Mouse (Mus musculus) liver, postnatal 0 days (tissue): ENCODE measurements around the gene Dock9. TPM values are rescaled to one million over a fixed set of nuclear protein-coding genes. Genes with fewer than 3 reads are reported as not detected.

ENCODE experiments used
- ATAC-seq: fragments of 200-750 bp; cut with Nextera tagmentation; 2 replicates; pipeline ENCODE4 v1.8.0; 2017; ENCODE audit warnings: mild to moderate bottlenecking, moderate library complexity
- DNase-seq: peaks from one replicate; pipeline ENCODE4 v3.0.0-alpha.2; 2016
- H3K27ac ChIP-seq: fragments of 300-500 bp; sonication (generic); 2 replicates; pipeline ENCODE4 v1.5.1; 2014; ENCODE audit warnings: antibody characterized with exemption, moderate library complexity, mild to moderate bottlenecking, low read depth
- H3K27me3 ChIP-seq: fragments of 300-500 bp; sonication (generic); 2 replicates; pipeline ENCODE4 v1.6.1; 2014; ENCODE audit warnings: low read length, control low read depth, mixed read lengths; ENCODE audit not compliant: insufficient read depth
- H3K36me3 ChIP-seq: fragments of 300-500 bp; sonication (generic); replicated peaks from 2 replicates; pipeline ENCODE4 v1.6.1; 2014; ENCODE audit warnings: mild to moderate bottlenecking, control low read depth, low read length, moderate library complexity, mixed read lengths; ENCODE audit not compliant: insufficient read depth
- H3K4me1 ChIP-seq: fragments of 300-500 bp; sonication (generic); 2 replicates; pipeline ENCODE4 v1.6.1; 2014; ENCODE audit warnings: antibody characterized with exemption, mild to moderate bottlenecking, control low read depth; ENCODE audit not compliant: insufficient read depth
- H3K4me2 ChIP-seq: fragments of 300-500 bp; sonication (generic); 2 replicates; pipeline ENCODE4 v1.6.1; 2014; ENCODE audit warnings: low read depth, mild to moderate bottlenecking, low read length, moderate library complexity, mixed read lengths
- H3K4me3 ChIP-seq: fragments of 300-500 bp; sonication (generic); 2 replicates; pipeline ENCODE4 v1.5.1; 2014; ENCODE audit warnings: low read depth, low read length
- H3K9ac ChIP-seq: fragments of 300-500 bp; sonication (generic); replicated peaks from 2 replicates; pipeline ENCODE4 v1.6.1; 2014; ENCODE audit warnings: mild to moderate bottlenecking, moderate library complexity
- H3K9me3 ChIP-seq: fragments of 300-500 bp; sonication (generic); 2 replicates; pipeline ENCODE4 v1.6.1; 2016; ENCODE audit warnings: mild to moderate bottlenecking, control low read depth, low read length, mixed read lengths
- CTCF ChIP-seq: sonication (generic); IDR thresholded peaks from 2 replicates; pipeline ENCODE4 v1.5.1; 2016; ENCODE audit warnings: antibody characterized with exemption, low read depth
- EP300 ChIP-seq: IDR thresholded peaks from 2 replicates; pipeline ENCODE4 v1.6.1; 2016; ENCODE audit warnings: antibody characterized with exemption, low read depth, mild to moderate bottlenecking
- WGBS: fragments of 180-500 bp; shearing (Covaris S2); extraction: QIAGEN DNeasy Blood & Tissue Kit; methylation state at CpG from one replicate; pipeline ENCODE4 v1.1.7; 2014; ENCODE audit not compliant: insufficient replicate concordance; 5-methylcytosine and 5-hydroxymethylcytosine counted together
- polyA plus RNA-seq: library from polyadenylated mRNA; unstranded; fragments of >200 nt; fragmentation: Nextera tagmentation; extraction: Ambion mirVana; gene quantifications from 2 replicates; pipeline ENCODE4 v1.2.1, GENCODE M21; 2015

Gene Dock9
- polyA plus RNA-seq, 1 experiment from 2014 or later: 1.4 TPM

GRCm38 (mm10) chr14:121611098-121611497 lies 186.5 kb downstream of the Dock9 start:
- Histone ChIP-seq H3K27ac (no peak overlapping the region), H3K27me3 (no peaks in the 10 kb centered on the region), H3K4me2 (no peak overlapping the region), H3K9me3 (no peaks in the 10 kb centered on the region), H3K9ac (no peak overlapping the region), H3K4me3 (no peak overlapping the region), H3K36me3 (no peaks in the 10 kb centered on the region), H3K4me1 (no peaks in the 10 kb centered on the region)
- WGBS: 79% methylated on average over 4 of the region's 4 CpGs
- no peak for ATAC-seq
- DNase-seq: no peak
- TF ChIP-seq CTCF (no peak), EP300 (no peak)

DNA sequence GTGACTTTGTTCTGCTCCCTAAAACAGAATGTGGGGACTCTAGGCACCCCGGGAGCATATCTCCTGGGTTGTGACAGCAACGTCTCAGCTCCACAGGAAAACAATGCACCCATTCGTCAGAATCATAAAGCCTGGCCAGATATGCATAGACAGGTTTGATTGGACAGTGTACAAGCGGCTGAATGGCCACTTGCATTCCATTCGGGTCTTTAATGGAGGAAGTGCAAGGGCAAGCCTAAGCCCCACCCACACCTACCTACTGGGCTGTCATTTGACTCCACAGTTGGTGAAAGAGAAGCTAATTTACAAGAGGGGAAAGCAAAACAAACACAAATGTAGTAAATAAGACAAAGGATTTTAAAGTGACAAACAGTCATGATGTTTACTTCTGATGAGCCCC lies 189.1 kb downstream of the Dock9 start:
- Histone ChIP-seq H3K9ac (no peak overlapping the region), H3K27ac (no peak overlapping the region), H3K9me3 (no peaks in the 10 kb centered on the region), H3K36me3 (no peaks in the 10 kb centered on the region), H3K4me3 (no peak overlapping the region), H3K4me1 (no peaks in the 10 kb centered on the region), H3K4me2 (no peak overlapping the region), H3K27me3 (no peaks in the 10 kb centered on the region)
- TF ChIP-seq CTCF (no peak), EP300 (no peak)
- DNase-seq (no peak), ATAC-seq (no peak)
- 44% methylated on average over 5 of the region's 5 CpGs for WGBS

GRCm38 (mm10) chr14:121606433-121606832 lies 191.2 kb downstream of the Dock9 start:
- H3K4me2 ChIP-seq: no peak overlapping the region
- no peaks in the 10 kb centered on the region for H3K9me3 ChIP-seq
- DNase-seq: no peak
- H3K4me1 ChIP-seq: no peaks in the 10 kb centered on the region
- no peaks in the 10 kb centered on the region for H3K27me3 ChIP-seq
- no peak overlapping the region for H3K4me3 ChIP-seq
- no peaks in the 10 kb centered on the region for H3K36me3 ChIP-seq
- ATAC-seq: no peak
- no peak overlapping the region for H3K9ac ChIP-seq
- no peak overlapping the region for H3K27ac ChIP-seq
- TF ChIP-seq EP300 (no peak), CTCF (no peak)
- 62% methylated on average over 7 of the region's 7 CpGs for WGBS

DNA sequence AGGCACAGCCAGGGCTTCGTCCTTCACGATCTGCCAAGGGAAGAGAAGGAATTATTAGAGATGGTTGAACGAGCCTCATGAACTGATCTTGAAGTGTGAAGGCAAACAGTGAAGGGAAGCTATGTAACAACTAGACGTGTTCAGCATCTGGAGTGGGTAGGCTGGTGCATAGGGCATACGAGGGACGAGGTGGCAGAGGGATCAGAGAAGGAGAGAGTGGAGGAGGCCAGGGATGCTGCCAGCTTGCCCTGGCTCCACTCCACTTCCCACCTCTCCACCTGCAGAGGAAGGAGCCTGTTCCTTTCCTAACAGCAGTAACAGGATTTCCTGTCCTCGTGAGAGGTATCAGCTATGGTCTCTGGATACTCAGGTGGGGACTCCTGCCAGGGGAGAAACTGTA lies 192.4 kb downstream of the Dock9 start:
- Histone ChIP-seq H3K36me3 (no peaks in the 10 kb centered on the region), H3K27me3 (no peaks in the 10 kb centered on the region), H3K4me2 (no peak overlapping the region), H3K9me3 (no peaks in the 10 kb centered on the region), H3K9ac (no peak overlapping the region), H3K4me3 (no peak overlapping the region), H3K4me1 (no peaks in the 10 kb centered on the region), H3K27ac (no peak overlapping the region)
- DNase-seq (no peak), ATAC-seq (no peak)
- 81% methylated on average over 7 of the region's 7 CpGs for WGBS
- no peak for TF ChIP-seq CTCF
- no peak for TF ChIP-seq EP300

DNA sequence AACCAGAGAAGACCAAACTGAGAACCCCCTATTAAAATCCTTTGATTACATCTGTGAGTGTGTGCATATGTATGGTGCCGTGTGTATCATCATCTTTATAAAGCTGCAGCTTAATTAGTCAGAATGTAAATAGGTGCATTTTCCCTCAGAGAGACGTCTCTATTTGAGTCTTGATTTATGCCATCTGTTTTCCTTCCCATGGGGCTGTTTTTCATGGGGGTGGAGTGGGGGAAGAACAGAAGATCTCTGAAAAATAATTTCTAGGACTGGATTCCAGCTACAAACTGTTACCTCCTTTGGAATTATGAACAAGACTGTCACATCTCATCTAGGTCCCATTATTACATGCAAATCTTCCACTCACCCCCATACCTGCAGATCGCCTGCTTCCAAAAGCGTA lies 193.1 kb downstream of the Dock9 start:
- H3K9ac ChIP-seq: no peak overlapping the region
- ATAC-seq (no peak), DNase-seq (no peak)
- no peak overlapping the region for H3K4me3 ChIP-seq
- no peaks in the 10 kb centered on the region for H3K9me3 ChIP-seq
- no peaks in the 10 kb centered on the region for H3K27me3 ChIP-seq
- 72% methylated on average over 4 of the region's 4 CpGs for WGBS
- no peak for TF ChIP-seq EP300
- no peak for TF ChIP-seq CTCF
- no peak overlapping the region for H3K4me2 ChIP-seq
- no peak overlapping the region for H3K27ac ChIP-seq
- no peaks in the 10 kb centered on the region for H3K4me1 ChIP-seq
- H3K36me3 ChIP-seq: no peaks in the 10 kb centered on the region

DNA sequence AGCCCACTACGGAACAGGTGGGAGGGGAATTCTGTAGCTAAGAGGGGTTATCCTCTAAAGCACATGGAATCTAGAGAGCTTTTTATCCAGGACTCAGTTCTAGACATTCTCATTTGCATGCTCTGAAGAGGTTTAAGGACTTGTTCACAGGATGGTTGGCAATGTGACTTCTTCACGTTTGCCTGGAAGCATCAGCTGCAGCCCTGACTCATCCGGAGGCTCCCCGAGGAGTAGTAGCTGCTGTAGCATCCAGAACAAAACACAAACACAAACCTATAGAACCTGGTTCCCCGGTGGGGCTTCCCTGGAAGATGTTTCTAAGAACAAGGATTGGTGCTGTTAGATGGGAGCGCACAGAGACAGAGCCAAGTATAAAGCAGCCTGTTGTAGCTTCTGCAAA lies 195.0 kb downstream of the Dock9 start:
- 83% methylated on average over 6 of the region's 6 CpGs for WGBS
- Histone ChIP-seq H3K9me3 (no peaks in the 10 kb centered on the region), H3K4me2 (no peak overlapping the region), H3K27me3 (no peaks in the 10 kb centered on the region), H3K4me3 (no peak overlapping the region), H3K27ac (no peak overlapping the region), H3K4me1 (no peaks in the 10 kb centered on the region), H3K36me3 (no peaks in the 10 kb centered on the region), H3K9ac (no peak overlapping the region)
- TF ChIP-seq EP300 (no peak), CTCF (no peak)
- no peak for ATAC-seq
- DNase-seq: no peak

DNA sequence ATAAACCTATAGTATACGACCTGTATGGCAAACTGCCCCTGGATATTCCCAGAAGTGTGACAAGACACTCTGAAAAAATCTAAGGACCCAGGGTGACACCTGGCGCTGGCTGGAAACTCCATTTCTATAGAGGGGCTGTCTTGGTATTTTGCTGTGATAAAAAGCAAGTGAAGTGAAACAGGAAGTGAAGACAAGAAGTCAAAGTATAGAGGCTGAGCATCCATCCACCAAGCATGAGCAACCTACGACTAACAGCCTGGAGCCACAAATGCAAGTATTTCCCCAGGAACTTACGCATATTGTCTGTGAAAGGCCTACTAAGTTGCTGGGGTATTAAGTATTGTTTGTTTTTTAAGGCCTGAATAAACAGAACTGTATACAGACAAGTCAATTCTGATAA lies 197.1 kb downstream of the Dock9 start:
- Histone ChIP-seq H3K27ac (no peak overlapping the region), H3K4me3 (no peak overlapping the region), H3K4me1 (no peaks in the 10 kb centered on the region), H3K9me3 (no peaks in the 10 kb centered on the region), H3K4me2 (no peak overlapping the region), H3K27me3 (no peaks in the 10 kb centered on the region), H3K9ac (no peak overlapping the region), H3K36me3 (no peaks in the 10 kb centered on the region)
- TF ChIP-seq EP300 (no peak), CTCF (no peak)
- 73% methylated on average over 4 of the region's 4 CpGs for WGBS
- ATAC-seq (no peak), DNase-seq (no peak)
